Mouse (Mus musculus): Measurements from ENCODE around the gene Nfic. TPM values are rescaled to one million over a fixed set of nuclear protein-coding genes. Genes with fewer than 3 reads are reported as not detected.

Nfic gene
- total RNA-seq, 4 experiments from 2014 or later, result 223 to 267 (median 235) TPM

DNA sequence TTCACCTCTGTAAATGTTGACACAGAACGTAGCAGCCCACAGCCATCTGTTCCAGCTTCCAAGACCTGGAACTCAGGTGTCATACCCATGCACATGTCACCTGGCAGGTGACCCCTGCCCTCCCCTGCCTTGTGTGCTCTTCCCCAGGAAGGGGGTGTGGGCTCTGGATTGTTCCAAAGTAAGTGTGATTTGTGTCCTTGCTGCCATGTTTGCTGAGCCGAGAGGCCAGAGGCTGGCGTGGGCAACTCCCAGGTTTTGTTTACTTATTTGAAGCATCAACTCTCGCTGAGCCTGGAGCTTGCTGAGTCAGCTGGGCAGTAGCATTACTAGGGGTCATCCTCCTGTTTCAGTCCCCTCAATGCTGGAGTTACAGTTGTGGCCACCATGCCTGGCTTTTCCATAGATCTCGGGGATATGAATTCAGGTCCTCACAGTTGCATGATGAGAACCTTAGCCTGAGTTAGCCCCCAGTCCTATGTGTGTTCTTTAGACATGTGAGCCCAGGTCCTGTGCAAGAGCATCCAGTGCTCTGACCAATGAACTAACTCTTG, 66.9 kb downstream of the Nfic start, which contains the start of gene Gm48552:
Gene Gm48552, plus strand, starts transcription at position 501 of the 551 bp plus-strand sequence.
- no peak for DNase-seq (ENCODE audit: low spot score in 2 of 2)

DNA sequence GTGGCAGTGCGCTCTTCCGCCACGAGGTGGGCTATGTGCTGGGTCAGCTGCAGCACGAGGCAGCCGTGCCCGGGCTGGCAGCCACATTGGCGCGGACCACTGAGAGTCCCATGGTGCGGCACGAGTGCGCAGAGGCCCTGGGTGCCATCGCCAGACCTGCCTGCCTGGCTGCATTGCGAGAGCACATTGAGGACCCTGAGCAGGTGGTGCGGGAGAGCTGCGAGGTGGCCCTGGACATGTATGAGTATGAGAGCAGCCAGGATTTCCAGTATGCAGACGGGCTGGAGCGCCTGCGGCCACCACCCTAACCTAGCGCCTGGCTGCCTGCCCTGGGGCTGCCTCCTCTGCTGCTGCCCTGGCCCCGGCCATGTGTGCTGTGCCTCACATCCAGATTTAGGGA, 67.7 kb downstream of the Nfic start:
- no peak for DNase-seq (ENCODE audit: low spot score in 2 of 2)

DNA sequence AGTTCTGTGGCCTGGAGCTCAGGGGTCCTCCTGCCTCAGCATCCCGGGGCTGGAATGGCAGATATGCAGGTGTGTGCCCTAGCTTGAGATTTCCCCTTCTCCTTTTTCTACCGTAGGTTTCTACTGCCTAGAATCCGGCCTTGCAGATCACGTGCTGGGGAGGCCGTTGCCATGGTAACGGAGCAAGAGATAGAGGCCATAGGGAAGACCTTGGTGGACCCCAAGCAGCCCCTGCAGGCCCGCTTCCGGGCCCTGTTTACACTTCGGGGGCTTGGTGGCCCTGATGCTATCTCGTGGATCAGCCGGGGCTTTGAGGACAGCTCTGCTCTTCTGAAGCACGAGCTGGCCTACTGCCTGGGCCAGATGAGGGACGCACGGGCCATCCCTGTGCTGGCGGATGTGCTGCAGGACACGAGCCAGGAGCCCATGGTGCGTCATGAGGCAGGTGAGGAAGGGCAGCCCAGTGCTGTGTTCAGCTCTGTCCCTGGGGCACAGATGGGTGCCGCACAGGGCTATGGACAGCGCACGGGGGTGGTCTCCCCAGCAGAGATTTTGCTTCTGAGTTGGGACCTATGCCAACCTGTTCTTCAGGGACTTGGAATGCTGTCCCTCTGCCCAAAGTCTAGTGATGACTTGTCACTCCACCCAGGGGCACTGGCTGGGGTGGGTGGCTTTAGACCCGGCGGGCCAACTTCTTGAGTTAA, 69.7 kb downstream of the Nfic start:
- DNase-seq (ENCODE audit: low spot score in 2 of 2), result no peak

DNA sequence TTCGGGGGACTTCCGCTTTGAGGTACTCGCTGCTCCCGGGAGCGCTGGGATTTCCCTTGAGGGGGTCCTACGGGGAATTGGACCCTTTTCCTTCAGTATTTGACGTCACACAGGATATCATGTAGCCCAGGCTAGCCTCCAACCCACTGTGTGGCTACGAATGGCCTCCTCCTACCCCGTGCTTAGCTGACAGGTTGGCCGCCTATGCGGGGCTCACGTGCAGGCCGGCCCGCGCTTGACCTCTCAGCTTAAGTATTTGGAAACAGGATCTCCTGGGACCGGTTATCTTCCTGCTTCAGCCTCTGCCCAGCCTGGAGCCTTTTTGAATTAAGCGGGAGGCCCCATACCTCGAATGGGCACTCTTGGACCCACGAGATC, 70.8 kb downstream of the Nfic start:
- DNase-seq (ENCODE audit: low spot score in 2 of 2), result no peak

DNA sequence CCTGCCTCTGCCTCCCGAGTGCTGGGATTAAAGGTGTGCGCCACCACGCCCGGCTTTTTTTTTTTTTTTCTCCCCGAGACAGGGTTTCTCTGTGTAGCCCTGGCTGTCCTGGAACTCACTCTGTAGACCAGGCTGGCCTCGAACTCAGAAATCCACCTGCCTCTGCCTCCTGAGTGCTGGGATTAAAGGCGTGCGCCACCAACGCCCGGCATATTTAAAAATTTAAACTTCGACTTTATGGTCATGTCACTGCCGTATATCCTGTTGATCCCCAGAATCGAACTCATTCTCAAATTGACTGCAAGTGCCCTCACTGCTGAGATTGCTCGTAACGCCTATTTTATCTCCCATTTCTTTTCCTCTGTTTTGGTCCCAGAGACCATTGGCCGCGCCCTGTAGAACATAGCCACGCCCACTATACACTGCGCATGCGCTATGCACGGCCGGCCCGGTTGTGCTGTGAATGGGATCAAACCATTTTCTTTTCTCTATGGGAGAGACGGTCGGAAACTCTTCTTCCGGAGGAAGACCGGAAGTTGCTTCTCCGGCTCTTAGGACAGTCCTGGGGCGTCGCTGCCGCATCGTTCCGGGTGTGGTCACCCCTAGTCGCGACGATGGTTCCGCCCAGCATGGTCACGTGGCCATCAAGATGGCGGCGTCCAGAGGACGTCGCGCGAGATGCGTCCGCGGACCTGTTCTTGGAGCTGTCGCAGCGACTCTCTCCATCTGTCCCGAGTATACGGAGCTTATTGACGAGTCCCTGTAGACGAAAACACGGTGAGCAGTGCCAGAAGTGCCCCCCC, 71.4 kb downstream of the Nfic start, which contains the start of the genes Dohh and Gm48551:
Gene Dohh, plus strand, starts transcription at position 627 of the 803 bp plus-strand sequence.
Gene Gm48551, plus strand, starts transcription at position 665 of the 803 bp plus-strand sequence.
- peak; percentile 95 to 97 for DNase-seq (ENCODE audit: low spot score in 2 of 2)

DNA sequence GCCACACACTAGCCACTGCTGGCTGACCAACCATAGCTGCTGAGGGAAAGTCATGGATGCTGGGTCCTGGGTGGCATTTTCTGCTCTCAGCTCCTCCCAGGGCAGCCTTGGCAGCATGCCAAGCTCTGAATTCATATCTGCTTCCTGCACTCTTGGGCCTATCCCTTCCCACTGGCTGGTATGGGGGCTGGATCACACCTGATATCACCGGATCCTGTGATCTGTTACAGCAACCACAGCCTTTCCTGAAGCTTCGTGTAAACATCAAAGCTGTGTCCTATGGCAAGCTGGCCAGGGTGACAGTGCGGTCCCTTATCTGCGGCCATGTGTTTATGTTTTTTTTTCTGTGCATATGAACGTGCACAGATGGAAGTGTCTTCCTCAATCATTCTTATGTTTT, 73.4 kb downstream of the Nfic start:
- DNase-seq (ENCODE audit: low spot score in 2 of 2), result no peak

DNA sequence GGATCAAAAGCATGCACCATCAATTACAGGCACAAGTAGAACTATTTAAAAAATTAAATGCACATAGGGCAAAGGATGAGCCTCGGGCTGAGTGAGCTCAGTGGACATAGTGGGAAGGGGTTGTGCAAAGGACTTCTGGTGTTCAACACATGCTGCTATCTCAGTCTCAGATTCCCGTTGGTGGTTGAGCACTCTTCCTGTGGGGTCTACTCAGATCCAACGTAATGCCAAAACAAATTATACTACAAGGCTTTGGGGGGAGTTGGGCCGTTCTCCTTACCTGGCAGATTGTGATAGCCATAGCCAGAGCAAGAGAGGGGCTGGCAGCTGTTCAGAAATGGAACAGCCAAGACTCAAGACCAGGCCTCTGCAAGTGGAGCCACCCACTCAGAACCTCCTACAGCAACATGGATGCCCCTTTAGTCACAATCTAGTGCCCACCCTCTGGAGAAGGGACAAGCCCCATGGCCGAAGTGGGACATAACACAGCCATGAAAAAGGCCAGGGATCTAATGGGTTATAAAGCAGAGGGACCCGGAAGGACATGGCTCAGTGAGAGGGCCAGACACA, 75.5 kb downstream of the Nfic start:
- no peak for DNase-seq (ENCODE audit: low spot score in 2 of 2)

DNA sequence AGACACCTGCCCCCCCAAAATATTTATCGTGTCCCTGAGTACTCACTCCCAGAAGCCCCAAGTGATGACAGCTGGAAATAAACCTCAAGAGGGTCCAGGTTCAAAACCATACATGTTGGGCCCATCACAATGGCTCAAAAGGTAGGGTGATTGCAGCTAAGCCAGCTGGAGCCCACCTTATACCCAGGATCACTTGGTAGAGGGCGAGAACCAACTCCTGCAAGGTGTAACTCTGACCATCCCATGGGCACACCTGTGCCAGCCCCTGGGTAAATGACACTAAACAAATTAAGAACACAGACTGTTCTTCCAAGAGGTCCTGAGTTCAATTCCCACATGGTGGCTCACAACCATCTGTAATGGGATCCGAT, 76.3 kb downstream of the Nfic start:
- DNase-seq (ENCODE audit: low spot score in 2 of 2), result no peak

DNA sequence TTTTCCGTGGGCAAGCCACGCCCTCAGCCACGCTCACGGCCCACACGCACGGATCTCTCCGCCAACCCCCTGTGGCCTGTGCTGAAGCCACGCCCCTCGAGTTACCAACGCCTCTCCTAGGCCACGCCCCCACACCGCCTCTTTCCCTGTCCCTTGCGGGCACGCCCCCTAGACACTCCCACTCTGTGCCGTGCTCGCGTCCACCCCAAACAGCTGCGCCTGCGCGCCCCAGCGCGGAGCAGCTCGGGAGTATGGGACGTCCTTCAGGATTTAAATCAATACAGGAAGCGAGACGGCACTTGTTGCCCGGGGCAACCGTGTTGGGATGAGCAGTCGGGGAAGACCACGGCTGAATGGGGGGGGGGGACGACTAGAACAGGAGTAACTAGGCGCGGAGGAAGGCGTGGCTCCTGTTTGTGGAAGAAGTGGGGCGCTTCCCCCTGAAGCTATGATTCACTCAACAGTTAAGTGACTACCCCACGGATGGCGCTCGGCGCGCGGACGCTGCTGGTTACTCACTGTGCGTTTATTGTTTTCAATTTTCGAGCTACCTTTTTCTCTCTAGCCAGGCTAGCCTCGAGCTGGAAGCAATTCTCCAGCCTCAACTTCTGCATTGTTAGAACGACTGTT, 76.8 kb downstream of the Nfic start:
- DNase-seq (ENCODE audit: low spot score in 2 of 2), result peak; percentile 100

DNA sequence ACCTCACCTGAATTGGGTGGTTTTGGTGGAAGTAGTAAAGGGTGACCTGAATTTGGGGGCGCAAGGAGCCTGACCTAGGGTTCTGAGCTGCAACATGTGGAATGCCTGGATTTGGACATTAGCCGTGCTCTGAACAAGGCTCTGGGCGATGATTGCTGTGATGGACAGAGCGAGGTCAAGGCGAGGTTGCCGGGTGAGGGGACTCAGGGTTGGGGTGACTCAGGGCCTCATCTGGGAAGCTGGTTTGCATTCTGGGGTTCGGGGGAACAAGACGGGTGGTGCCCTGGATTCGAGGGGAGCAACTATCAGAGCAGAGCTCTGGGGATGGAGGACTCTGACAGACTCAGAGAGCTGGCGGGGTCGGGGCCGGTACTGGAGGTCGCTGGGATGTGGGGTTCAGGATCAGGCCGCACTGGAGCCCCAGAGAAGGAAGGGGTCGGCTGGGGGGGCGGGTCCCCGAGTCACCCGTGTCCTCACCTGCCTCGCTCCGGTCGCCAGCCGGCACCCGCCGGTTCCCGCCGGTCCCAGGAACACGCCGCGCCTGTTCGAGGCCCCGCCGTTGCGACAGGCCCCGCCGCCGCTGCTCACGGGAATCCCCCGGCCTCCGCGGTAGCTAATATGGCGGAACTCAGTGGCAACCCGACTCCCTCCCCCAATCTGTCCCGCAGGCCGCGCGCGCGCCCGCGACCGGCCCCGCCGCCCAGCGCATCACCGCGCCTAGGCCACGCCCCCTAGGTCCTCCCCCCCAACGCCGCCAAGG, 77.5 kb downstream of the Nfic start, which contains the start of gene Fzr1:
Gene Fzr1, minus strand, starts transcription at position 724 of the 760 bp plus-strand sequence.
- DNase-seq (ENCODE audit: low spot score in 2 of 2), result no peak

DNA sequence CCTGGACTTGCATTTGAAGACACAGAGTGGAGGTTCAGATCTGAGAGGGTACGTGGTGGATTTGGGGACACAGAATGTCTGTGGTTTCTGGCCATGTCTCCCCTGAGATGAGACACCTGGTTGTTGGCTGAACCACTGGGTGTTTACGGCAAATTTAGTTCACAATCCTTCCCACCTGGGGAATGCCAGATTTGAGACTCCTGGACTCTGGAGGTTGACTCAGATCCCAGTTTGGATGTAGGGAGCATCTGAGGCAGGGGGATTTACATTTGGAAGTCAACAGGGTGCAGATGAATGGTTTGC, 78.1 kb downstream of the Nfic start:
- no peak for DNase-seq (ENCODE audit: low spot score in 2 of 2)

DNA sequence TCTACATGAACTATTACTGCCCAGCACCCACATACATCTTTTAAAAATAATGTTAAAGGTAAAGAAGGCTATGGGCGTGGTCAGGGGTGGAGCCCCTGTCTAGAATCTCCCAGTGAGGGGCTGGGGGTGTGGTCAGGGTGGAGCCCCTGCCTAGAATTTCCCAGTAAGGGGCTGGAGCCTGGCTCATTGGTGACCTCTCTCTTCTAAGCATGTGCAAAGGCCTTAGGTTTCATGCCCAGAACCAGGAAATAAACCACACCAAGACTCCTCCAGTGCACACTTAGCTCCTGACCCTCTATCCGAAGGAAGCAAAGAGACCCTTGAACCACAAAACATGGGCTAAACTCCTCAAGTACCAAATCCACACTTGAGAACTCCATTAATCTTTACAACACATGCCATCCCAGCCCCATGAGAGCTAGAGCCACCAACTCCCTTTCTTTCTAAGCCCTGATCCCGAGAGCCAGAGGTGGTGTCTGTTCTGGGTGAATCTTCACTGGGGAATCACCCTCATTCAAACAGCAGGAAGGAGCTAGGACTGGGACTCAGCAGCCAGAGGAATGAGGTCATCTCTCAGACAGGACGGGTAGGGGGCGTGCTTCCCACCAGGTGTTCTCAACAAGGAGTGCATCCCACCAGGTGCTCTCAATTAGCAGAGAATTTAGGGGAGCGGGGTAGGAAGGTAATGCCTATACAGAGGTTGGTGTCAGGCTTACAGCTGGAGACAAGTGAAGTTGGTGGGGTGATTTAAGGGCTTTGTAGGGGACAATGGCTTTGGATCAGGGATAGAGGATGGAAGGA, 78.7 kb downstream of the Nfic start:
- no peak for DNase-seq (ENCODE audit: low spot score in 2 of 2)

DNA sequence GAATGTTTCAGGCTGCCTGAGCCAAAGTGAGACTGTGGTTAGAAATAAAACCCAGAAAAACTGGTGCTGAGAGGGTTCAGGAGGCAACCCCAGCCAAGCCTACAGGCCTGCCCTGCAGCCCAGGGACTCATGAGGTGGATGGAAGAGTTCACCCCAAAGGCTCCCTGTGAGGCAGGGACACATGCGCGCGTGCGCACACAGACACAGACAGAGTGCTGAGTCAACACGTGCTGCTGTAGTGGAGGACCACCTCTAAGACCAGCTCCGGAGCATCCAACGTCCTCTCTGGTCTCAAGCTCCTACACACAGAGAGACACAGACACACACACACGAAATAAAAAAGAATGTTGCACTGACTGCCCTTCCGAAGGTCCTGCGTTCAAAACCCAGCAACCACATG, 80.1 kb downstream of the Nfic start:
- DNase-seq (ENCODE audit: low spot score in 2 of 2), result no peak

DNA sequence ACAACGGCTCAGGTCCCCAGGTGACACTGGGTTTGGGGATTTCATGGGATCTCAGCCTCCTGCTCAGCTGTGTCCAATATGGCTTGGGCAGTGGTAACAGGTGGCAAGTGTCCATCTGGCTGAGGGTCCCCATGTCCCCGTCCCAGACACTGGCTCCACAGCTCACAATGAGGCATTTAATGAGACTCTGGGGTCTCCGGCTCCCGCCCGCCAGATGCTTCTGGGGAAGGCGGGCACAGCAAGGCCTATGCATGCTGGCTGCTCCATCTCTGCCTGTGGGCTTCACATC, 88.3 kb downstream of the Nfic start:
- DNase-seq (ENCODE audit: low spot score in 2 of 2), result no peak

DNA sequence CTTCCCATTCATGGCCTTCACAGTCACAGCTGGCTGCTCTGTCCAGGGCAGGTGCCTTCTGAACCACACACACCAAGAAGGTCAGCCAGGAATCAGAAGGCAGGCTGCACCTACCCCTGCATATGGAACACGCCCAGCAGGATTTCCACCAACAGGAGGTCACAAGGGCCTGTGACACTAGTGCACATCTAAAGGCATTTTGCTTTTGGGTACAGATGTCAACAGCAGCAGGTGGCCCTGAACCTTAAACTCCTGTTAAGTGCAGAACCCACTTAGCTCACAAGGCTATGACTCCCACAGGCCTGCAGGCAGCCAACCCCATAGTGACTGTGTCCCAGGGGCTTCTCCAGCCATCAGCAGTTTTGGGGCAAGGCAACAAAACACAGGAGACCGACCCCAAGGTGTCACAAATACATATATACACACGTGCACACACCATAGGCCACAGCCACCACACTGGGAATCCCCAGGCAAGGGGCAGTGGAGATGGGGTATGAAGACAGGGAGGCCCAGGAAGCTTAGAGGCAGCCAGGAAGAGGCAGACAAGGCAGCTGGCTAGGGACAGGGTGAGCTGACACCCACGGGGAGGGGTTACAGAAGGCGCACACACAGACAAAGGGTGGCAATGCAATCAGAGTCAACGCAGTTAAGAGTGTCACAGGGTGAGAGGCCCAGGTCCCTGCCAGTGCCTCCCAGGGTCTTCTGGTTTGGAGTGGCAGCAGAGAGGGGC, 88.8 kb downstream of the Nfic start:
- DNase-seq (ENCODE audit: low spot score in 2 of 2), result no peak

DNA sequence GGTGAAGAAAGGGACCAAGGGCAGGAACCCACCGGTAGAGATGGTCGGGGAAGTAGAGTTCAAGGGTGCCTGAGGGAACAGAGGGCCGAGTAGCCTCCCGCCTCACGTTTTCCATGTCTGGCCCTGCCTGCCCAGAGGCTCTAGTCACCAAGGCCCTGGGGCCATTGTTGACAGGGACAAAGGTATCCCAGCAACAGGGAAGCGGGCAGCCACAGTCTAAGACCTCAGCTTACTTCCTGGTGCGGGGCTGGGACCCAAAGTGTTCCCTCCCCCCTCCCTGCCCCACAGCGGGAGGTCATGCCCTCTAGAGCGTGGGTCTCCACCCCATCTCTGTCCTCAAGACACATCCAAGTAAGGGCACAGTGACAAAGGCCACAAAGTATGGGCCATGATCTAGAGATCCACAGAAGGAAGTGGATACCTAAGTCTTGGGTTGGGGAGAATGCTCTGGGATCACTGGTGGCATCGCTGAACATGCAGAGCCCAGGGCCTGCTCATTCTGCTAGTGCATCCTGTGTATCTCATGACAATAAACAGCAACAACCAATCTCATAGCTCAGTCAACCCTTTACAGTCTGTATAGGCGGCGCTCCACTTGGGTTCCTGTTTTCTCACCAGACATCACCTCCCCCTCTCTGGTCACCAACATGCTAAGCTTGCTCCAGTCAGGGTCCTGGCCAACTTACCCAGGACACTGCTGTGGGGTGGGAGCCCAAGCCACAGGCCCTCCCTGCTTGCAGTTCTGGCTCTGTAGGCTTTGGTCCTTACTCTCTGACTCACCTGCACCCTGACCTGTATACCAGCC, 89.6 kb downstream of the Nfic start, which contains the start of gene 4930404N11Rik:
Gene 4930404N11Rik, minus strand, starts transcription at position 145 of the 805 bp plus-strand sequence.
- DNase-seq (ENCODE audit: low spot score in 2 of 2), result no peak

DNA sequence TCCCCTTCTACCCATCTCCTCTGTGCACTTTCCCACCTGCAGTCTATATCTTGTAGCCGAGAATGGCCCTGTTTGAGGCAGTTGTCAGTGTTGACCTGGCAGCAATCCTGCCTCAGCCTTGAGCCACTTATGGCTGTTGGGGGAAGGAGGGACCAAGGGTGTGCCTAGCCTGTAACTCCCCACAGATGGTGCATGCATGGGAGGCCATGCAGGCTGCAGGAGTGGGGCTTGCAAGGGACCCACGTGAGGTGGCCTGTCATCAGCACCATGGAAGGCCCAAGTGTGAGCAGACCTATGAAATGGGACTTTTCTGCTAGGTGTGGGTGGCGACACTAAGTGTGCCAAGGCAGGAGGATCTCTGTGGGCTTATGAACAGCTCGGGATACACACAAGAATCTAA, 90.4 kb downstream of the Nfic start:
- DNase-seq (ENCODE audit: low spot score in 2 of 2), result no peak

DNA sequence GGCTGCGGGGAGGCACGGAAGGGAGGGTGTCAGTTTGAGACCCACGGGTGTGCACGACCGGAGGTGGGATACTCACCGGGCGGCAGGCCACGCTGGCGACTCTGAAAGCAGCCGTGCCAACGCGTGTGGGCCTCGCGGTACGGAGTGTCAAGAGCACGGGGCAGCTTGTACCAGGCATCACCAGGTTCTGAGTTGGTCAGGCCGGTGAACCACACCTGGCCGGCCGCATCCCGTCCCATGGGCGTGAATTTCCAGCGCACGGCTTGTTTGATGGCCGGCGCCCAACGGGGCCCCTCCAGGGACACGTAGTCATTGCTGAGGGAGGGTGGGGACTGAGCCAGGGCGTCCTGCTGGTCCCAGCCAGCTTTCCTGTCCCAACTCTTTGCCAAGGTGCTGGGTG, 90.8 kb downstream of the Nfic start:
- no peak for DNase-seq (ENCODE audit: low spot score in 2 of 2)

Measured in gastrocnemius, adult 8-10 months (tissue).